Mouse (Mus musculus) liver, adult (tissue): ENCODE results near the gene 9530077C05Rik.

ENCODE experiments used
- GATA4 ChIP-seq: IDR thresholded peaks from 2 replicates; pipeline ENCODE4 v1.6.1; 2014; ENCODE audit warnings: mild to moderate bottlenecking, low read length; ENCODE audit not compliant: insufficient replicate concordance

9530077C05Rik gene

DNA sequence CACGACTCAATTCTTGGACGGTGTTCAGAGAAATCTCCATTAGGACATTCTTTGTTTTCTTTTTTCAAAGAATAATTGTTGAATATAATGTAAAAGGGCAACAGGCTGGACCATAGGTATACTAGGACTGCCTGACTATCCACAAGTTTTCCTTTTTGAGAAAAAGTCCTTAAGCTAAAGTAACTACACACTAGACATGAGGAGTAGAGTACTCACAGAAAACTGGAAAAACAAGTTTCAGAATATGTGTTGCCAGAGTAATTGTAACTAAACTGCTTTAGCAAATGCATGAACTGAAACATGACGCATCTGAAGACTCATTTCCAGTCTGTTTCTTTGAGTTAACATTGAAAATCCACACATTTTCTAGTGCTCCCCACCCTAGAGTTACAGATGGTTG lies 5.9 kb upstream of the 9530077C05Rik start:
- no peak for TF ChIP-seq GATA4

DNA sequence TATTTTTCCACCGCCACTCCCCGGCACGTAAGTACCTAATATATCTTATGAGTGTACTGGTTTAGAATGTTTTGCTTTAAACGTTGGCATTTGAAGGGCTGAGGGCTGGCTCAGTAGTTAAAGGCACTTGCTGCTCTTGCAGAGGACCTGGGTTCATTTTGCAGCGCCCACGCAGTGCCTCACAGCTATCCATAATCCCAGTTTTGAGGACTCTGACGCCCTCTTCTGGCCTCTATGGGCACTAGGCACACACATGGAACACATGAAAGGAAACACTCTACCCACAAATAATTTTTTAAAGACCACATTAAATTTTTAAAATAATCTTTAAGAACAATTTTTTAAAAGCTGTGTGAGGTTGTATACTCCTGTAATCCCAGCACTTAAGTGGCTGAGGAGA lies 1.8 kb upstream of the 9530077C05Rik start:
- no peak for TF ChIP-seq GATA4

DNA sequence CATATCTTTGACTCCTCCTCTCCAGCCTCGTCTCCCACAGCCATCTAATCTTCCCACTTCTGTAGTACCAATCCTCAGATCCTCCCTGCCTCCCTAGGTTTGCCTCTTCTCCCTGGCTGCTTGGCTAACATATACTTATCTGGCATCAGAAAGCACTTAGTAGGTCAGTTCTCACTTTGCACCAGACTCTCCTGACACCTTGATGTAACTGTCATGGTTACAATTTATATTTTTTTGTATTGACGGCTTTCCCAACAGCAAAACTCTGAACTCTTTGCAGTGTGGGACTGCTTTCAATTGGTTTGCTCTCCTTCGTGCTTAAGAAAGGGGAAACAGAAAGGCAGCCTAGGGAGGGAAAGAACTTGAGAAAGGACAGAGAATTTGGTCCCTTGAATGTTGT lies 4.9 kb downstream of the 9530077C05Rik start:
- no peak for TF ChIP-seq GATA4

DNA sequence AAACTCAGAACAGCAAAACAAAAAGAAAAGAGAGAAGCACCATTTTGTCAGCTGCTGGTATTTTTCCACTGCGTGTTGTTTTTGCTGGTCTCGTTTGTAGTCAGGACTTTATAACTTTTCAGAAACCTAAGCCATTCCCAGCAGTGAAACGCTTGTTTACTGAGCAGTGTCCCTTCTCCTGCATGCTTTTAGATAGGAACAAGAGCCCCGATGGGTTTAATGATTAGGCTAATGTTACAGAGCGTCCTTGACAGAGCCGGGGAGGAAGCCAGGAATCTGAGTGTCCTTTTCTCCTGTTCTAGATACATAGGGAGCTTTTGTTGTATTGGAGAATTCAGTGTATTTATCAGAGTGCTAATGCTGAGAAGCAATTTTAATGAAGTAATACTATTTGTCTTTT lies 6.2 kb downstream of the 9530077C05Rik start:
- TF ChIP-seq GATA4: 0 out of 2 replicates have a peak, but pooled peaks have one; percentile 13

DNA sequence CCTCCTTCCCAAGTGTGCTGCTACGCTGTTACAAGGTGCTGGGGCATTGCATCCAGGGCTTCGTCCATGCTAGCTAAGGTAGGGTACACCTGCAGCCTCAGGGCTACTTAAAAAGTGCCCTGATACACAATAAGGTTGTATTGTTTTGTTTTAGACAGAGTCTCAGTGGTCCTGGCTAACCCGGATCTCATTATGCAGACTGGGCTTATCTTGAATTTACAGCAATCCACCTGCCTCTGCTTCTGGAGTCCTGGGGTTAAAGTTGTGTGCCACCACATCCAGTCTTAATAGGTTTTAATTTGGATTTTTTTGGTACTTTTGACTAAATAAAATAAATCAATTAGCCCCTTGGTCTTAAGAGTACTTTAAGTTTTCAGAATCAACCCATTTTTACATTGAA lies 8.6 kb downstream of the 9530077C05Rik start:
- no peak for TF ChIP-seq GATA4

DNA sequence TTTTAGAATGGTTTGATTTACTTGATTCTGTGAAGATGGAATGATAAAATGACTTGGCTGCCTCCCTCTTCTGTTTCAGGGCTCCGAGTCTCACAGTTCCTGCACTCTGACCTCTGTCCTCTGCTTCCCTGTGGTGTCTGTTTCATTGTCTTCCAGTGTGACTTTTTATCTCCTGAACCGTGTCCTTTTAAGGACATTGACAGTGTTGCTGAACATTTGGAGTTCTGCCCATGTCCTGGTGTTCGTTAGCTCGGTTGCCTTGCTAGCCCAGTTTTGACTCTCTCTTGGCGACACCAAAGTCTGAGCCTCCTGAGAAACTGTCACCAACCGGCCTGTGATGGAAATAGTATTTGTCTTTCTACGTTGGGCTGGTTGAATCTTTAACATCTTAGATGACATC lies 9.2 kb downstream of the 9530077C05Rik start:
- no peak for TF ChIP-seq GATA4

DNA sequence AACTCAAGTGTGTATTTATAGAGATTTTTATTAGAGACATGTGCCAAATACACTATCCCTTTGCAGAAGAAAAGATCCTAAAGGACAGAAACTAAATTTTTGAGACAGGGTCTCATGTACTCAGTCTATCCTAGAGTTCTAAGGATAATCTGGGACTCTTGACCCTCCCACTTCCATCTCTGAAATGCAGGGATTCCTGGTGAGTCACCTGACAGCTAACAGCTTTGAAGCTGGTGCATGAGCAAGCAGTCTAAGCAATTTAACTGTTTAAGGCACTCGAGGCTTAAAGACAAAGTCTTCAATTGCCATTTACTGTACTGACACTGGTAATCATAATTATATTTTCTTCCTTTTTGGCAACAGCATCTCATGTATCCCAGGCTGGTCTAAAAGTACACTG lies 11.2 kb downstream of the 9530077C05Rik start:
- no peak for TF ChIP-seq GATA4

DNA sequence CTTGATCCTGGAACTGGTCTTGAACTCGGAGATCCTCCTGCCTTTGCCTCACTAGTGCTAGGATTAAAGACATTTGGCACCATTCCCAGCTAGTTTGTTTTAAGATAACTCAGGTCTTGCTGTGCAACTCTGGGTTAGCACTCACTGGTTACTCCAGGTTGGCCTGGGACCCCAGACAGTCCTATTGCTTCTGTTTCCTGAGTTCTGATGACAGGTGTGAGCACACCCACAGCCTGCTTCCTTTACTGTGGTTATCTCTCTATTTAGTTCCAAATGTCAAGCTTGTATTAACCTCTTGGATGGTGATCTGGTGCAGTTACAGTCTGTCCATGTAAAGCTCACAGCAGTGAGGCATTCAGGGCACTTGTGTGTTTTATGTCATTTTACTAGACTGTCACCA lies 12.2 kb downstream of the 9530077C05Rik start:
- no peak for TF ChIP-seq GATA4

DNA sequence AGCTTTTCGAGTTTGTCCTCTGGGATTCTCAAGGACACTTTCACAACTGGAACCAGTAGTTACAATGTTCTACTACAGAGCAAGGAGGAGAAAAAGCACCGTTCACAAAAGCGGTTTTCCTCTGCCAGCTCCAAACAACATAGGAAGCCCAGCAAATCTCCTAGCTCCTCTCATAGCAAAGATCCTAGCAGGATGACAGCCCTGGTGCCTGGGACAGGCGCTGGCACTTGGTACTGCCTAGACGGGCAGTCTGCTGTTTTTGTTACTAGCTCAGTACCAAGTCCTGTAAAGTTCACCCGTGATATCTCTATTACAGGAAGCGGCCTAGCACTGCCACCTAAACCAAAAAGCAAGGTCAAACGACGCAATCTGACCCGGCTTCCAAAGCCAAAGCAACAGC lies 12.9 kb downstream of the 9530077C05Rik start:
- TF ChIP-seq GATA4: no peak

DNA sequence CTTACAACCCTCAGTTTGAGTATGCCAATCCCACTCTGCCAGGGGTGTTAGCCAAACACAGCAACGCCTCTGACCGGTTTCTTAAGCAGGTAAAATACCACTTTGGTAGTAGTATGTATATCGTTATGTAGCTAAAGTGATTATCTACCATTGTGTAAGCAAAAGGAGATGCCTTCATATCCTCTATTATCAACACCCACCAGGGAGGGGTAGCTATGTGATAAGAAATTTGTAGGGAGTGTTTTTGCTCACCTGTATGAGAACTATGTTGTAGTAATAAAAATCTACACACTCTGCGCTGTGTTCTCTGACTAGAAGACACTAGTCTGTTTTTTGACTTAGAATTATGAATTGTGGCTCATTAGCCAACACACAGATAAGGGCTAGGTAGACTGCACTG lies 13.4 kb downstream of the 9530077C05Rik start:
- TF ChIP-seq GATA4: no peak

DNA sequence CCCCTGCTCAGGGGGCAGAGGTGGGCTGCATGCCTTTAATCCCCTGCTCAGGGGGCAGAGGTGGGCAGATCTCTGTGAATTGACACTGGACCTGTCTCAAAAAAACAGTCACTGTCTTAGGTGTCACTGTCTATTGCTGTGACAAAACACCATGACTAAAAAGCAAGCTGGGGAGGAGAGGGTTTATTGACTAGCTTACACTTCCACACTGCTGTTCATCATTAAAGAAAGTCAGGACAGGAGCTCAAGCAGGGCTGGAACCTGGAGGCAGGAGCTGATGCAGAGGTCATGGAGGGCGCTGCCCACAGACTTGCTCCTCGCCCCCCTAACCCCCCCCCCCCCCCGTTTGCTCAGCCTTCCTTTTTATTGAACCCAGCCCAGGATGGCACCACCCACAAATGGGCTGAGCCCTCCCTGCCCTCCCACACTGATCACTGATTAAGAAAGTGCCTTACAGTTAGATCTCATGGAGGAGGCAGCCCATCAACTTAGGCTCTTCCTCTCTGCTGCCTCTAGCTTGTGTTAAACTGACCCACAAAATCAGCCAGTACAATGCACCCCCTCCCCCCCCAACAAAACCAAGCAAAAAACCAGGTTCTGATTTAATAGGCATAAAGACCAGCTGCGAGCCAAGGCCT lies 16.8 kb downstream of the 9530077C05Rik start:
- no peak for TF ChIP-seq GATA4

DNA sequence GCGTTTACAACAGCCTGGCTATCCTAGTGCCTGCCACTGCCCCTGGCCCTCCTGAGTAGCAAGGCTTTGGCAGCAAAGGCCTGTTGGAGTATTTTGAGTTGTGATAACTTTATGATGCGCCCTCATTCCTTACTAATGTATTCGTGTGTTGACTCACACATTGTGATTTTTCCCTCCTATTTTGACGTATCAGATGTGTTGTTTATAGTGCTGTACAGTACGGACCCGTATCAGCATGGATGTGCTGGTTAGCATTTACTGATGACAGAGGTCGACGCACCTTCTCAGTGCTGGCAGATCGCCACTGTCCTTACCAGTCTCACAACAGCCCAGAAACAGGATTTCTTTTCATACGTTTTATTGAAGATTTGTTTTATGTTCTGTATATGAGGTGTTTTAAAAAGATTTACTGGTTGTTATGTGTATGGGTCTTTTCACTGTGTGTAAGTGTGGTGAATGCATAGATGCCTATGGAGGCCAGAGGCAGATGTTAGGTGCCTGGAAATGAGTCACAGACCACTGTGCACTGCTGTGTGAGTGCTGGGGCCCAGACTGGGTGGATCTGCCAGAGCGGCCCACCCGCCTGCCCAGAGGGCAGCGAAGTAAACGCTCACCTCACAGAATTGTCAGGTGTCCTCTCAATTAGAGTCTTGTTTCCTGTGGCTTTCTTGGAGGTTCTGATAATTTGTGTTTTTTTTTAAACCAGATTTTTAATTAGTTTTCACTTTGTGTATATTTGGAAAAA lies 17.5 kb downstream of the 9530077C05Rik start:
- TF ChIP-seq GATA4: no peak

DNA sequence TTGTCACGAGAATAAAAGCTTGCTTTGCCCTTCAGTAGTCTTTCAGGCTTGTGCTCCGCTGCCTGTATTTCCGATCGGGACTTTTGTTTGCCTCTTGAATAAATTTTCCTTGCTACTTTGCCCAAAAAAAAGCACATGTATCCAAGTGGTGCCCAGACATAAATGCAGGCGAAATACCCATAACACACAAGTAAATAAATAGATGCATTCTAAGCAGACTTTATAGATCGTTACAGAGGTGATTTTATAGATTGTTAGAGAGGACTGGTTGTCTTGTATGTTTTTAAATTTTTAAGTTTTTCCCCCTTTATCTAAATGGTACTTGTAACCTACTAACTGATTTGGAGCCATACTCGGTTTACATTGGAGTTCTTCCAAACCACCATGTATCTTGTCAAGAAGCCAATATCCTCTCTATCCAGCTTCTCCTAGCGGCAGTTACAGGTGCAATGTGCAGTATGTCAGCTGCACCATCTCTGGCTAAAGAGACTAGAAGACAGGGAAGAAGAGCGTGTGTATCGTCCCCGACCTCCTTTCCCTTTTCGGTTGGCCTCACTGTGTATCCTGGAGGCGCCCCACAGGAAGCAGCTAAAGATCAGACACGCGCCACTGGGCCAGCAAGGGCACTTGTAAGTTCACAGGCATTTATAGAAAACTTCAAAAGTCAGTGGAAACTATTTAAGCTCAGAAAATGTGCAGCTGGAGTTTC lies 18.4 kb downstream of the 9530077C05Rik start:
- TF ChIP-seq GATA4: no peak

DNA sequence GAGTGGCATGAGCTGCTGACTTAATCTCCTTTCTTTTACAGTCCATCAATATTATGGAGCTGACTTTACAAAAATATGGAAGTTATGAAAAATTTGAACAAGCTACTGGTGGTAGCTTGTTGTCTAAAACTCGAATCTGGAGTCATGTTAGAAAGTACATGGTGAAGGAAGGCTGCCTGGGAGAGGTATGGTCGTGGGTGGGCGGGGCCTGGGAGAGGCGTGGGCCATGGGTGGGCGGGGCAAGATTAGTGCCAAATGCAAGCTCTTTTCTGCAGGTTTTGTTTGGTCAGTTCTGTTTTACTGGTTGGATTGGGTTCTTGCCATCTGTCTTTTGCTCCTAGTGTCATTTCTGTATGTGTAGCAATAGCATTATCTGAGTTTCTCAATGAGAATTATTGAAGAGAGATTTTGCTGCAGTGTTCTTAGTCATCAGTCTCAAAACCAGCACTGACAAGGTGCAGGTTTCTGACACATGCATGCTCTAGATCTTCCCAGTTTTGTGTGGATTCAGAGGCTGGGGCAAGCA lies 19.1 kb downstream of the 9530077C05Rik start:
- TF ChIP-seq GATA4: no peak

DNA sequence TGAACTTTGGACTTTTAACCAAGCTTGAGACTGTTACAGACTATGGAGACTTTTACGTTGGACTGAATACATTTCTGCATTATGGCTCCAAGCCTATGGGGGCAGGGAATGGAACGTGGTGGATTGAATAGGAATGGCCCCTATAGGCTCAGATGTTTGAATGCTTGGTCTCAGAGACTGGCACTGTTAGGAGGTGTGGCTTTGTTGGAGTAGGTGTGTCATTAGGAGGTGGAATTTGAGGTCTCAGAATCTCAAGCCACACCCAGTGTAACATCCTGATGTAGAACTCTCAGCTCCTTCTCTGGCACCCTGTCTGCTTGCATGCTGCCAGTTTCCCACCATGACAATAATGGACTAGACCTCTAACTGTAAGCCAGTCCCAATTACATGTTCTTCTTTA lies 21.9 kb downstream of the 9530077C05Rik start:
- no peak for TF ChIP-seq GATA4

DNA sequence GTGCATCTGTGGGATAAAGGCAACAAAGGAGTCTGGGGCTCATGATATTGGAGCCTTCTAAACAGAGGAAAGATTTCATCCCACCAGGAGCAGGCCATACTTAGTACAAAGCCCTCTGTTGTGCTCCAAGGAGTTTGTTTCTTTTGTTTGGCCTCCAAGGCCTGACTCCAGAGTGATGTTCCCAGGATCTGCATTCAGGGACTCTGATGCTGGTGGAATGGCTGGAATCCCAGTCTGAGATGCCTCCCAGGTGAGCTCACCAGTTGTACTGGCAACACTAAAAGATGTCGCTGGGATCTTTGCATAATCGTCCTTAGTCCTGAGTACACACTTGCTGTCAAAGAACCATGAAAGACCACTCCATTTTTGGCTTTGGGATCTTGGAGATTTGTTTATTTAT lies 22.8 kb downstream of the 9530077C05Rik start:
- no peak for TF ChIP-seq GATA4
